Mouse (Mus musculus): ENCODE data around the gene Erp44. TPM values are rescaled to one million over a fixed set of nuclear protein-coding genes. Genes with fewer than 3 reads are reported as not detected.

The Erp44 gene
- total RNA-seq (2021): 10 to 100 TPM; 26.9 to 29.1 TPM
- long read RNA-seq, experiment 1, transcript Erp44-201 (12 exons, 2,624 nt): major isoform, 70 of 77 reads
- long read RNA-seq, experiment 1, partial matches to known transcripts: 1 of 77 reads
- long read RNA-seq, experiment 1, other reads (novel, unspliced or antisense): 6 of 77 reads
- long read RNA-seq, experiment 2, transcript Erp44-201 (12 exons, 2,624 nt): major isoform, 48 of 55 reads
- long read RNA-seq, experiment 2, partial matches to known transcripts: 1 of 55 reads
- long read RNA-seq, experiment 2, other reads (novel, unspliced or antisense): 6 of 55 reads

GRCm38 (mm10) chr4:48279498-48280134, at the start of gene Erp44, which contains the start of gene Invs:
Erp44 (minus strand) TSS chr4:48279558.
Invs (plus strand) TSS chr4:48279760.
- peak; percentile 98 for DNase-seq (ENCODE audit: low spot score)

- no peak for DNase-seq (ENCODE audit: low spot score)
Observed at GRCm38 (mm10) chr4:48328042-48328441, 48.7 kb upstream of the Erp44 start.

GRCm38 (mm10) chr4:48327192-48327591, 47.8 kb upstream of the Erp44 start:
- DNase-seq (ENCODE audit: low spot score): no peak

GRCm38 (mm10) chr4:48322095-48322494, 42.7 kb upstream of the Erp44 start:
- no peak for DNase-seq (ENCODE audit: low spot score)

- DNase-seq (ENCODE audit: low spot score): no peak
Observed at GRCm38 (mm10) chr4:48321276-48321675, 41.9 kb upstream of the Erp44 start.

- no peak for DNase-seq (ENCODE audit: low spot score)
Observed at GRCm38 (mm10) chr4:48316036-48316435, 36.7 kb upstream of the Erp44 start.

GRCm38 (mm10) chr4:48314814-48315213, 35.5 kb upstream of the Erp44 start:
- DNase-seq (ENCODE audit: low spot score): no peak

- DNase-seq (ENCODE audit: low spot score): no peak
Observed at GRCm38 (mm10) chr4:48287086-48287757, 7.9 kb upstream of the Erp44 start.

- no peak for DNase-seq (ENCODE audit: low spot score)
Observed at GRCm38 (mm10) chr4:48281121-48281520, 1.8 kb upstream of the Erp44 start.

- DNase-seq (ENCODE audit: low spot score): peak; percentile 11
Observed at GRCm38 (mm10) chr4:48278757-48279497, 431 bp downstream of the Erp44 start.

- DNase-seq (ENCODE audit: low spot score): no peak
Observed at GRCm38 (mm10) chr4:48277011-48277410, 2.3 kb downstream of the Erp44 start.

- peak; percentile 21 for DNase-seq (ENCODE audit: low spot score)
Observed at GRCm38 (mm10) chr4:48275736-48276135, 3.6 kb downstream of the Erp44 start.

GRCm38 (mm10) chr4:48273119-48273829, 6.1 kb downstream of the Erp44 start:
- no peak for DNase-seq (ENCODE audit: low spot score)

- no peak for DNase-seq (ENCODE audit: low spot score)
Observed at GRCm38 (mm10) chr4:48271838-48272237, 7.5 kb downstream of the Erp44 start.

- DNase-seq (ENCODE audit: low spot score): no peak
Observed at GRCm38 (mm10) chr4:48270532-48270931, 8.8 kb downstream of the Erp44 start.

- DNase-seq (ENCODE audit: low spot score): no peak
Observed at GRCm38 (mm10) chr4:48268127-48268526, 11.2 kb downstream of the Erp44 start.

GRCm38 (mm10) chr4:48267683-48268082, 11.7 kb downstream of the Erp44 start:
- no peak for DNase-seq (ENCODE audit: low spot score)

- DNase-seq (ENCODE audit: low spot score): no peak
Observed at GRCm38 (mm10) chr4:48258045-48258444, 21.3 kb downstream of the Erp44 start.

- DNase-seq (ENCODE audit: low spot score): no peak
Observed at GRCm38 (mm10) chr4:48253266-48253665, 26.1 kb downstream of the Erp44 start.

GRCm38 (mm10) chr4:48244280-48244679, 35.1 kb downstream of the Erp44 start:
- no peak for DNase-seq (ENCODE audit: low spot score)

- DNase-seq (ENCODE audit: low spot score): no peak
Observed at GRCm38 (mm10) chr4:48243737-48244136, 35.6 kb downstream of the Erp44 start.

Data from gastrocnemius, adult 18-20 months (tissue).